Mouse (Mus musculus) spleen, adult 2 months (tissue): ENCODE results near the gene Gpx1.

Experiments used
- CTCF ChIP-seq: fragments of 200-500 bp; IDR thresholded peaks from 2 replicates; pipeline ENCODE4 v1.5.1; 2011; ENCODE audit warnings: mild to moderate bottlenecking, inconsistent platforms; ENCODE audit not compliant: insufficient read depth, insufficient read length, insufficient replicate concordance; ENCODE audit errors: extremely low read depth
- POLR2A ChIP-seq: fragments of 200-500 bp; IDR thresholded peaks from 2 replicates; pipeline ENCODE4 v1.6.1; 2011; ENCODE audit warnings: low read depth, low read length, inconsistent platforms

DNA sequence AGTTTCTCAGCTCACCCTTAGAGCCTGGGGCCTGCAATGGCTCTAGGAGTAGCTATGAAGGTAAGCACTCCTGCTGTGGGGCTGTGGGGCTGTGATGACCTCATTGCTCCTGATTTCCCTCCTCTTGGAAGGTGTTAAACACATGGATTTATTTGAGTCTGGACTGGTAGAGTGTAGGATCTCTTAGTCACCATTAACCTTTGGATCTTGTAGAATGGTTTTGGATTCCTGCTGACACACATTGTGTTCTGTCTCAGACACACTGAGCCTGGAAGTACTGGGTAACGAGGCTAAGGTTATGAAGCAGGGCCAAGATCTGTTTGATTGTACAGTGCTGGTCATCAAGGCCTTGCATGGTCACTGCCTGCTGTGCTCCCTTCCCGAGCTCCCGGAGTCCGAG, 40.6 kb downstream of the Gpx1 start:
- TF ChIP-seq POLR2A = no peak
- TF ChIP-seq CTCF = no peak
